Mouse (Mus musculus) limb, embryonic 12.5 days (tissue): ENCODE results near the gene Gm5475. TPM values are rescaled to one million over a fixed set of nuclear protein-coding genes. Genes with fewer than 3 reads are reported as not detected.
A peak's percentile ranks its signal among the peaks of the same experiment; 100 is the strongest.

Experiments
- ATAC-seq: fragments of 200-750 bp; cut with Nextera tagmentation; 2 replicates; pipeline ENCODE4 v1.8.0; 2017; ENCODE audit warnings: low read depth, moderate TSS enrichment; ENCODE audit not compliant: insufficient number of reproducible peaks, insufficient read depth, low FRiP score, low TSS enrichment
- H3K27ac ChIP-seq: fragments of 300-500 bp; sonication (generic); 2 replicates; pipeline ENCODE4 v1.5.1; 2016; ENCODE audit warnings: mild to moderate bottlenecking, moderate library complexity
- H3K27me3 ChIP-seq: fragments of 300-500 bp; sonication (generic); 2 replicates; pipeline ENCODE4 v1.6.1; 2016; ENCODE audit warnings: mild to moderate bottlenecking, moderate library complexity
- H3K36me3 ChIP-seq: fragments of 300-500 bp; sonication (generic); 2 replicates; pipeline ENCODE4 v1.6.1; 2016; ENCODE audit warnings: mild to moderate bottlenecking, moderate library complexity
- H3K4me1 ChIP-seq: fragments of 300-500 bp; sonication (generic); replicated peaks from 2 replicates; pipeline ENCODE4 v1.6.1; 2016
- H3K4me2 ChIP-seq: fragments of 300-500 bp; sonication (generic); 2 replicates; pipeline ENCODE4 v1.6.1; 2016; ENCODE audit warnings: mild to moderate bottlenecking, moderate library complexity
- H3K4me3 ChIP-seq: fragments of 300-500 bp; sonication (generic); replicated peaks from 2 replicates; pipeline ENCODE4 v1.5.1; 2016; ENCODE audit warnings: mild to moderate bottlenecking
- H3K9ac ChIP-seq: fragments of 300-500 bp; sonication (generic); replicated peaks from 2 replicates; pipeline ENCODE4 v1.6.1; 2016; ENCODE audit warnings: mild to moderate bottlenecking, moderate library complexity
- H3K9me3 ChIP-seq: fragments of 300-500 bp; sonication (generic); 2 replicates; pipeline ENCODE4 v1.6.1; 2016; ENCODE audit warnings: mild to moderate bottlenecking, moderate library complexity
- WGBS: fragments of 180-500 bp; shearing (Covaris S2); methylation state at CpG from one replicate; pipeline ENCODE4 v1.1.7; 2016; 5-methylcytosine and 5-hydroxymethylcytosine counted together
- polyA plus RNA-seq: library from polyadenylated mRNA; unstranded; fragments of >200 nt; fragmentation: Nextera tagmentation; extraction: Ambion mirVana; gene quantifications from 2 replicates; pipeline ENCODE4 v1.2.1, GENCODE M21; 2016

Gm5475 gene
- polyA plus RNA-seq, 1 experiment from 2014 or later = 0.13 TPM

GRCm38 (mm10) chr15:100414011-100414410, 7.9 kb upstream of the Gm5475 start:
- H3K9ac ChIP-seq = no peak overlapping the region
- no peak for ATAC-seq

GRCm38 (mm10) chr15:100414942-100415341, 7.0 kb upstream of the Gm5475 start:
- H3K4me3 ChIP-seq = no peak overlapping the region
- ATAC-seq = no peak
- H3K4me1 ChIP-seq = peaks cover 21% of the 10 kb centered on the region
- H3K27ac ChIP-seq = peak overlapping the region; percentile 45; the same call in 1 of the 2 replicates
- H3K4me2 ChIP-seq = no peak overlapping the region
- peaks cover 18% of the 10 kb centered on the region for H3K36me3 ChIP-seq
- H3K9me3 ChIP-seq = no peaks in the 10 kb centered on the region
- 95% methylated on average over 13 of the region's 13 CpGs for WGBS
- H3K27me3 ChIP-seq = no peaks in the 10 kb centered on the region
- H3K9ac ChIP-seq = no peak overlapping the region

More at GRCm38 (mm10) chr15:100414011-100414410, 7.9 kb upstream of the Gm5475 start:
- Histone ChIP-seq H3K36me3 (peaks cover 26% of the 10 kb centered on the region), H3K9me3 (no peaks in the 10 kb centered on the region), H3K4me3 (no peak overlapping the region), H3K4me1 (peaks cover 12% of the 10 kb centered on the region; the same call in 1 of the 2 replicates), H3K4me2 (no peak overlapping the region), H3K27ac (no peak overlapping the region), H3K27me3 (no peaks in the 10 kb centered on the region)
- WGBS = 52% methylated on average over 4 of the region's 4 CpGs

GRCm38 (mm10) chr15:100415684-100416083, 6.3 kb upstream of the Gm5475 start:
- Histone ChIP-seq H3K27me3 (no peaks in the 10 kb centered on the region), H3K27ac (no peak overlapping the region), H3K4me1 (peaks cover 26% of the 10 kb centered on the region), H3K9me3 (no peaks in the 10 kb centered on the region), H3K4me2 (no peak overlapping the region), H3K4me3 (no peak overlapping the region), H3K36me3 (peaks cover 11% of the 10 kb centered on the region; the same call in 1 of the 2 replicates), H3K9ac (no peak overlapping the region)
- ATAC-seq = no peak
- WGBS = 89% methylated on average over 8 of the region's 8 CpGs

GRCm38 (mm10) chr15:100417854-100418450, 4.0 kb upstream of the Gm5475 start:
- H3K9ac ChIP-seq = no peak overlapping the region
- H3K9me3 ChIP-seq = no peaks in the 10 kb centered on the region
- H3K36me3 ChIP-seq = no peaks in the 10 kb centered on the region
- H3K4me1 ChIP-seq = peaks cover 42% of the 10 kb centered on the region
- no peak overlapping the region for H3K27ac ChIP-seq
- H3K4me2 ChIP-seq = no peak overlapping the region
- H3K4me3 ChIP-seq = no peak overlapping the region
- no peaks in the 10 kb centered on the region for H3K27me3 ChIP-seq
- ATAC-seq = no peak
- 92% methylated on average over 9 of the region's 9 CpGs for WGBS

GRCm38 (mm10) chr15:100419311-100419710, 2.6 kb upstream of the Gm5475 start:
- Histone ChIP-seq H3K36me3 (no peaks in the 10 kb centered on the region), H3K9me3 (no peaks in the 10 kb centered on the region), H3K4me3 (no peak overlapping the region), H3K9ac (no peak overlapping the region; the same call in 1 of the 2 replicates), H3K27ac (no peak overlapping the region), H3K27me3 (peaks cover 6% of the 10 kb centered on the region), H3K4me2 (peak overlapping the region; percentile 7), H3K4me1 (peaks cover 45% of the 10 kb centered on the region)
- no peak for ATAC-seq
- 56% methylated on average over 8 of the region's 8 CpGs for WGBS

- Histone ChIP-seq H3K9me3 (no peaks in the 10 kb centered on the region), H3K27ac (no peak overlapping the region), H3K4me3 (no peak overlapping the region), H3K36me3 (no peaks in the 10 kb centered on the region), H3K9ac (peak overlapping the region; percentile 31; the same call in 1 of the 2 replicates), H3K27me3 (peaks cover 8% of the 10 kb centered on the region), H3K4me2 (peak overlapping the region; percentile 7; the same call in 1 of the 2 replicates), H3K4me1 (peaks cover 52% of the 10 kb centered on the region)
- ATAC-seq = no peak
- 60% methylated on average over 9 of the region's 9 CpGs for WGBS
Observed at GRCm38 (mm10) chr15:100419901-100420745, 1.8 kb upstream of the Gm5475 start.

GRCm38 (mm10) chr15:100421059-100421757, 739 bp upstream of the Gm5475 start:
- Histone ChIP-seq H3K36me3 (no peaks in the 10 kb centered on the region), H3K9me3 (0 out of 2 replicates have a peak, but pooled peaks cover 5% of the 10 kb centered on the region), H3K4me2 (peak overlapping the region; percentile 93), H3K9ac (no peak overlapping the region), H3K4me1 (peaks cover 51% of the 10 kb centered on the region), H3K4me3 (no peak overlapping the region; the same call in 1 of the 2 replicates), H3K27me3 (peaks cover 8% of the 10 kb centered on the region), H3K27ac (no peak overlapping the region)
- ATAC-seq = no peak
- WGBS = 39% methylated on average over 8 of the region's 8 CpGs

GRCm38 (mm10) chr15:100422476-100422875, 529 bp downstream of the Gm5475 start:
- under 1% methylated on average over 44 of the region's 44 CpGs for whole genome bisulfite sequencing
- peaks cover 8% of the 10 kb centered on the region for H3K27me3 ChIP-seq
- H3K9ac ChIP-seq = peak overlapping the region; percentile 91
- H3K4me2 ChIP-seq = peak overlapping the region; percentile 93
- H3K4me3 ChIP-seq = peak overlapping the region; percentile 95
- H3K27ac ChIP-seq = 0 out of 2 replicates have a peak overlapping the region, but pooled peaks have one; percentile 45
- peak; percentile 48; the same call in 1 of the 2 replicates for ATAC-seq
- H3K9me3 ChIP-seq = 0 out of 2 replicates have a peak, but pooled peaks cover 5% of the 10 kb centered on the region
- no peaks in the 10 kb centered on the region for H3K36me3 ChIP-seq
- H3K4me1 ChIP-seq = peaks cover 49% of the 10 kb centered on the region

- under 1% methylated on average over 57 of the region's 65 CpGs for WGBS
- peak; percentile 94 for ATAC-seq
- Histone ChIP-seq H3K9ac (peak overlapping the region; percentile 91), H3K4me2 (peak overlapping the region; percentile 93), H3K36me3 (no peaks in the 10 kb centered on the region), H3K27ac (0 out of 2 replicates have a peak overlapping the region, but pooled peaks have one; percentile 45), H3K4me1 (peaks cover 49% of the 10 kb centered on the region), H3K4me3 (peak overlapping the region; percentile 95), H3K27me3 (peaks cover 8% of the 10 kb centered on the region), H3K9me3 (0 out of 2 replicates have a peak, but pooled peaks cover 5% of the 10 kb centered on the region)
Observed at GRCm38 (mm10) chr15:100422899-100423860, 1.2 kb downstream of the Gm5475 start.

GRCm38 (mm10) chr15:100423916-100424315, 2.0 kb downstream of the Gm5475 start:
- H3K4me1 ChIP-seq = peaks cover 49% of the 10 kb centered on the region
- no peak for ATAC-seq
- H3K27ac ChIP-seq = no peak overlapping the region
- H3K4me3 ChIP-seq = peak overlapping the region; percentile 95
- H3K9ac ChIP-seq = peak overlapping the region; percentile 37; the same call in 1 of the 2 replicates
- no peaks in the 10 kb centered on the region for H3K36me3 ChIP-seq
- H3K4me2 ChIP-seq = peak overlapping the region; percentile 93
- 2% methylated on average over 14 of the region's 14 CpGs for WGBS
- H3K9me3 ChIP-seq = 0 out of 2 replicates have a peak, but pooled peaks cover 5% of the 10 kb centered on the region
- peaks cover 8% of the 10 kb centered on the region for H3K27me3 ChIP-seq
